Mouse (Mus musculus): Measurements from ENCODE around the gene Zfp553. TPM values are rescaled to one million over a fixed set of nuclear protein-coding genes. Genes with fewer than 3 reads are reported as not detected.
A peak's percentile ranks its signal among the peaks of the same experiment; 100 is the strongest.

Gene Zfp553
- polyA plus RNA-seq, 1 experiment from 2014 or later: 15.7 TPM

GRCm38 (mm10) chr7:127278311-127278710 is 45.5 kb downstream of the Zfp553 start:
- Histone ChIP-seq H3K9me3 (ENCODE audit: low read length) (no peaks in the 10 kb centered on the region), H3K4me1 (ENCODE audit: insufficient read depth, low read depth, low read length) (no peaks in the 10 kb centered on the region; the same call in 1 of the 2 replicates), H3K36me3 (ENCODE audit: insufficient read depth, low read length) (no peaks in the 10 kb centered on the region), H3K4me2 (replicated peaks; ENCODE audit: low read depth, low read length) (no peak overlapping the region), H3K27ac (ENCODE audit: low read length) (no peak overlapping the region), H3K9ac (replicated peaks; ENCODE audit: low read depth) (no peak overlapping the region), H3K27me3 (replicated peaks; ENCODE audit: insufficient read depth, low read length) (no peaks in the 10 kb centered on the region), H3K4me3 (ENCODE audit: low read depth, low read length) (no peak overlapping the region)
- DNase-seq (ENCODE audit: low spot score) (peak; percentile 81), ATAC-seq (peak; percentile 33)
- TF ChIP-seq EP300 (IDR thresholded peaks at IDR 0.05) (no peak), CTCF (IDR thresholded peaks at IDR 0.05) (peak; percentile 80)
- 22% methylated on average over 8 of the region's 8 CpGs for WGBS

- no peak overlapping the region for H3K27ac ChIP-seq (ENCODE audit: low read length)
- H3K4me2 ChIP-seq (replicated peaks; ENCODE audit: low read depth, low read length): no peak overlapping the region
- H3K27me3 ChIP-seq (replicated peaks; ENCODE audit: insufficient read depth, low read length): no peaks in the 10 kb centered on the region
- ATAC-seq: no peak
- no peaks in the 10 kb centered on the region for H3K4me1 ChIP-seq (ENCODE audit: insufficient read depth, low read depth, low read length)
- WGBS: 47% methylated on average over 3 of the region's 3 CpGs
- no peak overlapping the region for H3K4me3 ChIP-seq (ENCODE audit: low read depth, low read length)
- no peak for DNase-seq (ENCODE audit: low spot score)
- no peaks in the 10 kb centered on the region for H3K9me3 ChIP-seq (ENCODE audit: low read length)
- no peak for TF ChIP-seq CTCF (IDR thresholded peaks at IDR 0.05)
- no peak for TF ChIP-seq EP300 (IDR thresholded peaks at IDR 0.05)
- H3K9ac ChIP-seq (replicated peaks; ENCODE audit: low read depth): no peak overlapping the region
- H3K36me3 ChIP-seq (ENCODE audit: insufficient read depth, low read length): no peaks in the 10 kb centered on the region
Measured at GRCm38 (mm10) chr7:127280092-127280491, 47.2 kb downstream of the Zfp553 start.

- Histone ChIP-seq H3K27ac (ENCODE audit: low read length) (no peak overlapping the region), H3K4me1 (ENCODE audit: insufficient read depth, low read depth, low read length) (no peaks in the 10 kb centered on the region), H3K4me3 (ENCODE audit: low read depth, low read length) (no peak overlapping the region), H3K4me2 (replicated peaks; ENCODE audit: low read depth, low read length) (no peak overlapping the region), H3K27me3 (replicated peaks; ENCODE audit: insufficient read depth, low read length) (no peaks in the 10 kb centered on the region), H3K36me3 (ENCODE audit: insufficient read depth, low read length) (no peaks in the 10 kb centered on the region), H3K9ac (replicated peaks; ENCODE audit: low read depth) (no peak overlapping the region), H3K9me3 (ENCODE audit: low read length) (no peaks in the 10 kb centered on the region)
- ATAC-seq (no peak), DNase-seq (ENCODE audit: low spot score) (no peak)
- TF ChIP-seq CTCF (IDR thresholded peaks at IDR 0.05): no peak
- no peak for TF ChIP-seq EP300 (IDR thresholded peaks at IDR 0.05)
- WGBS: 33% methylated on average over 4 of the region's 4 CpGs
Measured at GRCm38 (mm10) chr7:127281114-127281513, 48.3 kb downstream of the Zfp553 start.

DNA sequence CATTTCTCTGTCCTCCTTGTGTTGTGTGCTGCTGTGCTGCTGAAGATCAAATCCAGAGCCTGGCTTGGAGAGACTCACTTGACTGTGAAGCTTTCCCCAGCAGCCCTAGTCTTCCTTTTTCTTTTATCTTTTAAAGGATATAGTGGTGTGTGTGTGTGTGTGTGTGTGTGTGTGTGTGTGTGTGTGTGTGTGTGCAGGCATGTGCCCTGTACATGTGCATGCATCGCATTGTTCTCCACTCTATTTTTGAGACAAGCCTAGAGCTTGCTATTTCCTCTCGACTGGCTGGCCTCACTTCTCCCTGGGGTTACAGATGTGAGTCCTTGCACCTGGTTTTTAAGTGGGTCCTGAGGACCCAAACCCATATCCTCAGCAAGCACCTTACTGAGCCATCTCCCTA is 49.3 kb downstream of the Zfp553 start:
- Histone ChIP-seq H3K4me3 (ENCODE audit: low read depth, low read length) (no peak overlapping the region), H3K4me2 (replicated peaks; ENCODE audit: low read depth, low read length) (no peak overlapping the region), H3K9ac (replicated peaks; ENCODE audit: low read depth) (no peak overlapping the region), H3K9me3 (ENCODE audit: low read length) (no peaks in the 10 kb centered on the region), H3K4me1 (ENCODE audit: insufficient read depth, low read depth, low read length) (no peaks in the 10 kb centered on the region), H3K27ac (ENCODE audit: low read length) (no peak overlapping the region), H3K36me3 (ENCODE audit: insufficient read depth, low read length) (no peaks in the 10 kb centered on the region), H3K27me3 (replicated peaks; ENCODE audit: insufficient read depth, low read length) (no peaks in the 10 kb centered on the region)
- DNase-seq (ENCODE audit: low spot score): no peak
- no peak for TF ChIP-seq EP300 (IDR thresholded peaks at IDR 0.05)
- TF ChIP-seq CTCF (IDR thresholded peaks at IDR 0.05): no peak
- 69% methylated on average over 2 of the region's 2 CpGs for WGBS
- ATAC-seq: no peak

DNA sequence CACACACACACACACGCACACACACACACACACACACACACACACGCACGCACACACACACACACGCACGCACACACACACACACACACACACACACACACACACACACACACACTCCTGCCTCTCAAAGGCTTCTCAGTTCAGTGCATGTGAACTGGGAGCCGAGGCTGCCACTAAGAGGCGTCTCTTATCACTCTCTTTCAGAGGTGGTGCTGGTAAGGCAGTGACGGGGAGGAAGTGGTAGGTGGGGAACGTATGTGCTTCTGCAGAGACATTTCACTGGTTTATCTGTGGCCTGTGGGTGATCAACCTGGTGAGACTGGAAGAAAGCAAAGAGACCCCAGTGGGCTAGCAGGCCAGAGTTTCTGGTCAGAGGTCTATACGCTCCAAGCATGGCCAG is 52.3 kb downstream of the Zfp553 start:
- H3K9ac ChIP-seq (replicated peaks; ENCODE audit: low read depth): no peak overlapping the region
- WGBS: 48% methylated on average over 5 of the region's 10 CpGs
- ATAC-seq (no peak), DNase-seq (ENCODE audit: low spot score) (no peak)
- no peak overlapping the region for H3K4me2 ChIP-seq (replicated peaks; ENCODE audit: low read depth, low read length)
- H3K4me1 ChIP-seq (ENCODE audit: insufficient read depth, low read depth, low read length): no peaks in the 10 kb centered on the region
- no peaks in the 10 kb centered on the region for H3K27me3 ChIP-seq (replicated peaks; ENCODE audit: insufficient read depth, low read length)
- H3K9me3 ChIP-seq (ENCODE audit: low read length): no peaks in the 10 kb centered on the region
- TF ChIP-seq CTCF (IDR thresholded peaks at IDR 0.05) (no peak), EP300 (IDR thresholded peaks at IDR 0.05) (no peak)
- H3K4me3 ChIP-seq (ENCODE audit: low read depth, low read length): no peak overlapping the region
- H3K27ac ChIP-seq (ENCODE audit: low read length): no peak overlapping the region
- H3K36me3 ChIP-seq (ENCODE audit: insufficient read depth, low read length): no peaks in the 10 kb centered on the region

Other genes starting within 250 kb of the Zfp553 start
- 44.6 and 50.3 TPM in 2 replicates for gene Mvp, start 218.4 kb upstream of the Zfp553 start, polyA plus RNA-seq (2015; fragmentation: Nextera tagmentation; extraction: Ambion mirVana)
- 1.00 and 1.1 TPM in 2 replicates for gene Pagr1b, start 216.6 kb upstream of the Zfp553 start, polyA plus RNA-seq (2015; fragmentation: Nextera tagmentation; extraction: Ambion mirVana)
- gene Pagr1a, start 215.7 kb upstream of the Zfp553 start, polyA plus RNA-seq (2015; fragmentation: Nextera tagmentation; extraction: Ambion mirVana): 20.7 and 28.3 TPM in 2 replicates
- gene Gm42742, start 212.0 kb upstream of the Zfp553 start, polyA plus RNA-seq (2015; fragmentation: Nextera tagmentation; extraction: Ambion mirVana): 28.5 and 29.3 TPM in 2 replicates
- 1.0 and 1.3 TPM in 2 replicates for gene Prrt2, start 211.8 kb upstream of the Zfp553 start, polyA plus RNA-seq (2015; fragmentation: Nextera tagmentation; extraction: Ambion mirVana)
- 36.1 and 37.0 TPM in 2 replicates for gene Maz, start 206.0 kb upstream of the Zfp553 start, polyA plus RNA-seq (2015; fragmentation: Nextera tagmentation; extraction: Ambion mirVana)
- 7.0 and 9.2 TPM in 2 replicates for gene Kif22, start 190.6 kb upstream of the Zfp553 start, polyA plus RNA-seq (2015; fragmentation: Nextera tagmentation; extraction: Ambion mirVana)
- 0.20 and 0.30 TPM in 2 replicates for gene Zg16, start 145.7 kb upstream of the Zfp553 start, polyA plus RNA-seq (2015; fragmentation: Nextera tagmentation; extraction: Ambion mirVana)
- gene AI467606, start 141.7 kb upstream of the Zfp553 start, polyA plus RNA-seq (2015; fragmentation: Nextera tagmentation; extraction: Ambion mirVana): 14.6 and 16.0 TPM in 2 replicates
- 0.14 and 0.21 TPM in 2 replicates for gene Qprt, start 110.8 kb upstream of the Zfp553 start, polyA plus RNA-seq (2015; fragmentation: Nextera tagmentation; extraction: Ambion mirVana)
- 0.73 and 0.83 TPM in 2 replicates for gene Spn, start 95.2 kb upstream of the Zfp553 start, polyA plus RNA-seq (2015; fragmentation: Nextera tagmentation; extraction: Ambion mirVana)
- 28.4 and 29.6 TPM in 2 replicates for gene Cd2bp2, start 37.0 kb upstream of the Zfp553 start, polyA plus RNA-seq (2015; fragmentation: Nextera tagmentation; extraction: Ambion mirVana)
- gene Tbc1d10b, start 24.6 kb upstream of the Zfp553 start, polyA plus RNA-seq (2015; fragmentation: Nextera tagmentation; extraction: Ambion mirVana): 14.4 and 15.0 TPM in 2 replicates
- 6.4 and 8.0 TPM in 2 replicates for gene Mylpf, start 24.2 kb upstream of the Zfp553 start, polyA plus RNA-seq (2015; fragmentation: Nextera tagmentation; extraction: Ambion mirVana)
- gene Sept1, start 69 bp downstream of the Zfp553 start, polyA plus RNA-seq (2015; fragmentation: Nextera tagmentation; extraction: Ambion mirVana): 13.0 TPM in 2 replicates
- 34.9 and 36.9 TPM in 2 replicates for gene Zfp771, start 11.2 kb downstream of the Zfp553 start, polyA plus RNA-seq (2015; fragmentation: Nextera tagmentation; extraction: Ambion mirVana)
- 35.7 and 36.4 TPM in 2 replicates for gene Dctpp1, start 27.6 kb downstream of the Zfp553 start, polyA plus RNA-seq (2015; fragmentation: Nextera tagmentation; extraction: Ambion mirVana)
- 59.4 and 66.9 TPM in 2 replicates for gene Sephs2, start 41.0 kb downstream of the Zfp553 start, polyA plus RNA-seq (2015; fragmentation: Nextera tagmentation; extraction: Ambion mirVana)
- 3.7 and 3.8 TPM in 2 replicates for gene Itgal, start 63.2 kb downstream of the Zfp553 start, polyA plus RNA-seq (2015; fragmentation: Nextera tagmentation; extraction: Ambion mirVana)
- gene Zfp768, start 112.5 kb downstream of the Zfp553 start, polyA plus RNA-seq (2015; fragmentation: Nextera tagmentation; extraction: Ambion mirVana): 12.5 and 12.8 TPM in 2 replicates
- 7.3 and 7.9 TPM in 2 replicates for gene Zfp747, start 143.0 kb downstream of the Zfp553 start, polyA plus RNA-seq (2015; fragmentation: Nextera tagmentation; extraction: Ambion mirVana)
- gene 9130019O22Rik, start 154.1 kb downstream of the Zfp553 start, polyA plus RNA-seq (2015; fragmentation: Nextera tagmentation; extraction: Ambion mirVana): 4.7 and 5.4 TPM in 2 replicates
- 3.7 and 4.6 TPM in 2 replicates for gene E430018J23Rik, start 160.6 kb downstream of the Zfp553 start, polyA plus RNA-seq (2015; fragmentation: Nextera tagmentation; extraction: Ambion mirVana)
- 6.0 and 6.7 TPM in 2 replicates for gene Zfp764, start 173.8 kb downstream of the Zfp553 start, polyA plus RNA-seq (2015; fragmentation: Nextera tagmentation; extraction: Ambion mirVana)
- 27.4 and 28.9 TPM in 2 replicates for gene Zfp688, start 189.0 kb downstream of the Zfp553 start, polyA plus RNA-seq (2015; fragmentation: Nextera tagmentation; extraction: Ambion mirVana)
- gene Zfp689, start 216.1 kb downstream of the Zfp553 start, polyA plus RNA-seq (2015; fragmentation: Nextera tagmentation; extraction: Ambion mirVana): 2.6 and 3.5 TPM in 2 replicates
- 37.6 and 37.7 TPM in 2 replicates for gene Prr14, start 226.6 kb downstream of the Zfp553 start, polyA plus RNA-seq (2015; fragmentation: Nextera tagmentation; extraction: Ambion mirVana)
- gene Fbrs, start 246.1 kb downstream of the Zfp553 start, polyA plus RNA-seq (2015; fragmentation: Nextera tagmentation; extraction: Ambion mirVana): 9.9 and 11.1 TPM in 2 replicates